Mouse (Mus musculus) forebrain, embryonic 11.5 days (tissue): Measurements from ENCODE around the gene Cdh13. TPM values are rescaled to one million over a fixed set of nuclear protein-coding genes. Genes with fewer than 3 reads are reported as not detected.

ENCODE experiments used
- ATAC-seq: fragments of 200-750 bp; cut with Nextera tagmentation; replicated peaks from 2 replicates; pipeline ENCODE4 v1.8.0; 2017; ENCODE audit warnings: moderate TSS enrichment; ENCODE audit not compliant: low FRiP score
- DNase-seq: peaks from one replicate; pipeline ENCODE4 v3.0.0-alpha.2; 2017; ENCODE audit warnings: low spot score
- H3K27ac ChIP-seq: fragments of 300-500 bp; sonication (generic); 2 replicates; pipeline ENCODE4 v1.5.1; 2014; ENCODE audit warnings: low read depth, low read length
- H3K27me3 ChIP-seq: fragments of 300-500 bp; sonication (generic); 2 replicates; pipeline ENCODE4 v1.6.1; 2014; ENCODE audit warnings: mild to moderate bottlenecking, low read length, mixed read lengths; ENCODE audit not compliant: control insufficient read depth, insufficient read depth
- H3K36me3 ChIP-seq: fragments of 300-500 bp; sonication (generic); 2 replicates; pipeline ENCODE4 v1.6.1; 2014; ENCODE audit warnings: mild to moderate bottlenecking, low read length, moderate library complexity, mixed read lengths; ENCODE audit not compliant: control insufficient read depth, insufficient read depth
- H3K4me1 ChIP-seq: fragments of 300-500 bp; sonication (generic); replicated peaks from 2 replicates; pipeline ENCODE4 v1.6.1; 2014; ENCODE audit warnings: low read length, mixed read lengths; ENCODE audit not compliant: control insufficient read depth, insufficient read depth
- H3K4me2 ChIP-seq: fragments of 300-500 bp; sonication (generic); 2 replicates; pipeline ENCODE4 v1.6.1; 2014; ENCODE audit warnings: low read depth, mild to moderate bottlenecking, low read length, moderate library complexity, mixed read lengths; ENCODE audit not compliant: severe bottlenecking
- H3K4me3 ChIP-seq: fragments of 300-500 bp; sonication (generic); 2 replicates; pipeline ENCODE4 v1.5.1; 2014; ENCODE audit warnings: low read depth, low read length
- H3K9ac ChIP-seq: fragments of 300-500 bp; sonication (generic); 2 replicates; pipeline ENCODE4 v1.6.1; 2014; ENCODE audit warnings: low read length
- H3K9me3 ChIP-seq: fragments of 300-500 bp; sonication (generic); 2 replicates; pipeline ENCODE4 v1.6.1; 2016; ENCODE audit warnings: low read length, mixed read lengths; ENCODE audit not compliant: control insufficient read depth
- WGBS: fragments of 180-500 bp; shearing (Covaris S2); extraction: QIAGEN DNeasy Blood & Tissue Kit; methylation state at CpG from one replicate; pipeline ENCODE4 v1.1.7; 2014; 5-methylcytosine and 5-hydroxymethylcytosine counted together
- polyA plus RNA-seq: library from polyadenylated mRNA; unstranded; fragments of >200 nt; fragmentation: Nextera tagmentation; extraction: Ambion mirVana; gene quantifications from 2 replicates; pipeline ENCODE4 v1.2.1, GENCODE M21; 2014

Gene Cdh13
- polyA plus RNA-seq, 1 experiment from 2014 or later, result 5.6 TPM

DNA sequence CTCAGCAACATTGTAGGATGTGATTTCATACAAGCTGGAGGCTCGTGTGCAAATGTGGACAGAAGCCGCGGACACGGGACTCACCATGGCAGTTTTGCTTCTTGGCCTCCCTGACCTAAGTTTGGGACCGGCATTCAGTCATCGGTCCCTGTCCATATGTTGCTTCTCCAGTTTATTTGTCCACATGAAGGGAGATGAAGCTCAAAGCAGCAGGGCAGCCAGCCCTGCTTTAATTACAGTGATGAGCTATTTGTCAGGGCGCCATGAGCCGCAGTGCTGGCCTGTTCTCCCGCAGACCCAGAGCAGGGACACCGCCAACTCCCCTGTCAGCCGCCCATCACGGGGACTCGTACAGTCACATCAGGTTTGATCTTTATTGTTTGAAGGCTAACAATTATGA is 502.1 kb downstream of the Cdh13 start:
- DNase-seq (no peak), ATAC-seq (no peak)
- Histone ChIP-seq H3K4me1 (no peaks in the 10 kb centered on the region), H3K27me3 (no peaks in the 10 kb centered on the region), H3K4me2 (no peak overlapping the region), H3K4me3 (no peak overlapping the region), H3K9ac (no peak overlapping the region), H3K36me3 (no peaks in the 10 kb centered on the region), H3K9me3 (no peaks in the 10 kb centered on the region), H3K27ac (no peak overlapping the region)
- WGBS, result 91% methylated on average over 13 of the region's 13 CpGs

DNA sequence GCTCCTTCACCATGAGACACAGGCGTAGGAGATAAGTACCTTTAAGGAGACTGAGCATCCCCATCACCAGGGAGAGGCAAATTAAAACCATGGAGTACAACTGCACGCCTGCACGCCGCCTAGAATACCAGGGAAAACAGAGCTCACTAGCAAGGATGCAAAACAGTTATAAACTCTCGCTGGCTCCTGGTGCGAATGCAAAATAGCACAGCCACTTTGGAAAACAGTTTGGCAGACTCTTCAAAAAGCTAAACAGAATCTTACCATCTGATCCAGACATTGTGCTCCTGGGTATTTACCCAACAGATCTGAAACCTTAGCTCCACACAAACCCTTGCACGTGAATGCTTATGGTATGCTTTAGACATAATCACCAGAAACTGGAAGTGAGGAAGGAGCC is 506.1 kb downstream of the Cdh13 start:
- no peak overlapping the region for H3K4me3 ChIP-seq
- no peak overlapping the region for H3K4me2 ChIP-seq
- no peak overlapping the region for H3K9ac ChIP-seq
- no peaks in the 10 kb centered on the region for H3K9me3 ChIP-seq
- no peaks in the 10 kb centered on the region for H3K27me3 ChIP-seq
- WGBS, result 90% methylated on average over 7 of the region's 7 CpGs
- H3K36me3 ChIP-seq, result no peaks in the 10 kb centered on the region
- ATAC-seq (no peak), DNase-seq (no peak)
- no peak overlapping the region for H3K27ac ChIP-seq
- no peaks in the 10 kb centered on the region for H3K4me1 ChIP-seq

DNA sequence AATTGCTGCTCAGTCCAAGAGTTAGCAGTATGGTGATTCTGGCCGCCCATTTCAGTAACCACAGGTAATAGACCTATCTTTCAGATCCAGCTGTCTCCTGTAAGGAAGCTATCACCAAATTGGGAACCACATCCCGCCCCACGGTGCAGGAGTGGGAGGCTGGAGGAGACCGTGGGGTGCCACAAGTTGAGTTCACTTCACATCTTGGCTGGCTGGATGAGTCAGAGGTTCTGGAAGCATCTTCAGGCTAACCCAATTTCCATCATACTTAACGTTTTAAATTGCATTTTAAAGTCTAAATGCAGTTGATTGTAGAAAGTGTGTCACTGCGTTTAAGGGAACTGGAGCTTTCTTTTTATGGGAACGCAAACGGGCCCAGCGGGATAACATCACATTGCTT is 511.4 kb downstream of the Cdh13 start:
- H3K9ac ChIP-seq, result no peak overlapping the region
- 88% methylated on average over 9 of the region's 9 CpGs for WGBS

DNA sequence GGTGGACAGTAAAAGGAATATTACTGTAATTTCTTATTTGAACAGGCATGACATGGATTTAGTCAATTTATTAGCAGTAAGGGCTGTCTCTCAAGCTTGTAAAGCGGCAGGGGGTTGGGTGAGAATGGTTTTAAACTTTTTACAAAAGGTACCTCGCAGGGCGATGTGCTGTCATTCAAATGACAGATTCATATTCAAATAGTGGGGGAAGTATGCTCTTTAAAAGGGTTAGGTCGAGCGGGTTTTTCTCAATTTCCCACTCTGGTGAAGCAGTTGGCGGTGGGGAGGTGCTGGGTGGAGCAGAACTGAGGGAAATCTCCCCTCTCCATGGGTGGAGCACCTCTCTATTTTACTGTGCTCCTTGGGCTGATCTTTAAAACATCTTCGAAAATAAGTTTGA is 513.0 kb downstream of the Cdh13 start:
- 58% methylated on average over 7 of the region's 7 CpGs for WGBS
- Histone ChIP-seq H3K9me3 (no peaks in the 10 kb centered on the region), H3K9ac (no peak overlapping the region), H3K36me3 (no peaks in the 10 kb centered on the region), H3K4me2 (no peak overlapping the region), H3K4me1 (no peaks in the 10 kb centered on the region), H3K4me3 (no peak overlapping the region), H3K27ac (no peak overlapping the region), H3K27me3 (no peaks in the 10 kb centered on the region)
- no peak for DNase-seq
- ATAC-seq, result no peak

More for the DNA sequence above, 511.4 kb downstream of the Cdh13 start:
- H3K4me3 ChIP-seq, result no peak overlapping the region
- DNase-seq (no peak), ATAC-seq (no peak)
- no peak overlapping the region for H3K4me2 ChIP-seq
- no peak overlapping the region for H3K27ac ChIP-seq
- no peaks in the 10 kb centered on the region for H3K9me3 ChIP-seq
- no peaks in the 10 kb centered on the region for H3K27me3 ChIP-seq
- H3K4me1 ChIP-seq, result no peaks in the 10 kb centered on the region
- no peaks in the 10 kb centered on the region for H3K36me3 ChIP-seq

DNA sequence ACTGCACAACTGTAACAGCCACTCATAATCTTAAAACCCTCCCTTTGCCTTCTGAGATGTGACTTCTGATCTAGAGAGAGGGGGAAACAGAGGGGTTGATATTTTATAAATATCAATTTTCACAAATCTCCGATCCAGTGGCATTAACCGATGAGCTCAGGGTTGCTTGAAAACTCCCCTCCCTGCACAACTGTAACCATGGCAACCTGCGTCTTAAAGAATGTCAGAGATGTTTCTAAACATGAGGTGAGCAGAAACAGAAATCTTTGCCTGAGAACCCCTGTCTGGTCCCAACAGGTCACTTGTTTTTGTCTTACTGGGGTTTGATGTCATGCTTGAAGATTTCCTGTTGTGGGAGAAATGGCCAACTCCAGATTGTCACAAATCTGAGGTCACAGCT is 513.6 kb downstream of the Cdh13 start:
- Histone ChIP-seq H3K27ac (no peak overlapping the region), H3K4me2 (no peak overlapping the region), H3K4me3 (no peak overlapping the region), H3K27me3 (no peaks in the 10 kb centered on the region), H3K9me3 (no peaks in the 10 kb centered on the region), H3K9ac (no peak overlapping the region), H3K36me3 (no peaks in the 10 kb centered on the region), H3K4me1 (no peaks in the 10 kb centered on the region)
- ATAC-seq (no peak), DNase-seq (no peak)
- 85% methylated on average over 3 of the region's 3 CpGs for WGBS

DNA sequence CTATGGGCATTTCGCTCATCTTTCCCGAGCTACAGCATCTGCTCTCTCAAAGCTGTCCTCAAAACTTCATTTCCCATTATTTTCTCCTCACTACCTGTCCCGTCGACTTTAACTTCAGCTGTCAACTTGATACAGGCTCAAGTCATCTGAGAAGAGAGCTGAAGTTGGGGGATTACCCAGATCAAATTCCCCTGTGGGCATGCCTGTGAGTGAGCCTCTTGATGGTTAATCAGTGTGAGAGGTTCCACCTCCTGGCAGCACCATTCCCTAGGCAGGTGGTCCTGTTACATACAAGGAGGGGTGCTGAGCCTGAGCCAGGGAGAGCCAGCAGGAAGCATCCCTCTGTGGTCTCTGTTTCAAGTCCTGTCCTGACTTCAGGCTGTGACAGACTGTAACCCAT is 519.6 kb downstream of the Cdh13 start:
- WGBS, result 92% methylated on average over 4 of the region's 4 CpGs
- Histone ChIP-seq H3K9ac (no peak overlapping the region), H3K27me3 (no peaks in the 10 kb centered on the region), H3K36me3 (no peaks in the 10 kb centered on the region), H3K4me1 (no peaks in the 10 kb centered on the region), H3K4me3 (no peak overlapping the region), H3K27ac (no peak overlapping the region), H3K4me2 (no peak overlapping the region), H3K9me3 (no peaks in the 10 kb centered on the region)
- DNase-seq (no peak), ATAC-seq (no peak)

DNA sequence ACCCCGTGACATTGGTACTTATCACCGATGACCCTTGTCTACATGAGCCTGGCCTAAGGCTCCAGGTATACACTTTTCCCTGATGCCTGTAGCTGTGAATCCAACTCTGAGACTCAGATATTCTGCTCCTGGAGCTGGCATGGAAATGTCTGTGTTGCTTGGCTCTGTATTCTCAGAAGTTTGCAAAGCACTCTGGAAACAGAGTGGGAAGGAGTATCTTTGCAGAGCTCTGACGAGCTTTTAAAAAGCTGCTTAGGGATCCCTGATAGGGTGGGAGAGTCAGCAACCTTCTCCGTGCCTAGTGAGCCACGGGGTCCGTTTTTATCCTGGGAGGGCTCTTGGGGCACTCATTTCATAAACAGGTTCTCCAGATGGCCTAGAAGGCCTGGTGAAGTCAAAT is 526.1 kb downstream of the Cdh13 start:
- Histone ChIP-seq H3K9me3 (no peaks in the 10 kb centered on the region), H3K9ac (no peak overlapping the region), H3K4me1 (no peaks in the 10 kb centered on the region), H3K4me2 (no peak overlapping the region), H3K36me3 (no peaks in the 10 kb centered on the region), H3K27ac (no peak overlapping the region), H3K27me3 (no peaks in the 10 kb centered on the region), H3K4me3 (no peak overlapping the region)
- 82% methylated on average over 6 of the region's 6 CpGs for WGBS
- ATAC-seq, result no peak
- no peak for DNase-seq

DNA sequence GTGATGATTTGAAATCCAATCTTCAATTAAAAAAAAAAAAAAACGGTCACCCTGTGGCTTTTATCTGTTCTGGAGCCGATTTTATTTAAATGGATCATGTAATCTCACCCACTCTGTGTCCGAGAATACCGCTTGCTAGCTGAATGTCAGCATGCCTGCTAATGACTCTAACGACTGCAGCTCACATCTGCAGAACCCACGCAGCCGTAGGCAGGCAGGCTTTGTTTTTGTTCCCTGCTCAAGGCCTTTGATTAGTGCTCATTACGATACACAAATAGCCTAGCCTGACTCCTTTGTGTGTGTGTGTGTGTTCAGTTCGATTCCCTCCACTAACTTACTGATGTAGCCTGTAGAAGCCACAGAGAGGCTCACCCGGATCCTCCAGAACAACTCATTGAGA is 531.5 kb downstream of the Cdh13 start:
- Histone ChIP-seq H3K4me2 (no peak overlapping the region), H3K4me3 (no peak overlapping the region), H3K27ac (no peak overlapping the region), H3K4me1 (no peaks in the 10 kb centered on the region), H3K36me3 (no peaks in the 10 kb centered on the region), H3K27me3 (no peaks in the 10 kb centered on the region), H3K9ac (no peak overlapping the region), H3K9me3 (no peaks in the 10 kb centered on the region)
- 31% methylated on average over 10 of the region's 10 CpGs for WGBS
- DNase-seq (peak; percentile 64), ATAC-seq (peak; percentile 44; the same call in 1 of the 2 replicates)

DNA sequence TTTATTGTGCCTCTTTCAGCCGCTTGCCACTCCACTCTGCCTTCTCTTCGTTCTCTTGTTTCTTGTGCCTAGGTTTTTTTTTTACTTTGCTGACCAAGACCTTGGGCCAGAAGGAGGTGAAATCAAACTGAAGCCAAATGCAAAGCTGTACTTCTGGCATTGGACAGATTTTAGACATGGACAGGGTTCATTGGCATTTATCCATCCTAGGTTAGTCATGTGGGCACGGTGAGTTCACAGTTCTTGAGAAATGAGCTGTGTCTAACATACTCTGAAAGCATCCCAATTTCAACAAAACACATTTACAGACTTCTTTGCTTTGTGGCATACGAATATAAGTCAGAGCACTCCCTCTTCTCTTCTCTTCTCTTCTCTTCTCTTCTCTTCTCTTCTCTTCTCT is 543.2 kb downstream of the Cdh13 start:
- H3K27me3 ChIP-seq, result no peaks in the 10 kb centered on the region
- H3K4me1 ChIP-seq, result no peaks in the 10 kb centered on the region; the same call in 1 of the 2 replicates
- DNase-seq, result no peak
- H3K9me3 ChIP-seq, result no peaks in the 10 kb centered on the region
- 89% methylated on average over 4 of the region's 4 CpGs for WGBS
- no peak for ATAC-seq
- no peak overlapping the region for H3K4me3 ChIP-seq
- no peak overlapping the region for H3K4me2 ChIP-seq
- no peaks in the 10 kb centered on the region for H3K36me3 ChIP-seq
- no peak overlapping the region for H3K27ac ChIP-seq
- H3K9ac ChIP-seq, result no peak overlapping the region
